Mouse (Mus musculus) myocyte (in vitro differentiated cells): ENCODE data around the gene Mtcl1.

Experiments
- MAX ChIP-seq: IDR thresholded peaks from one replicate; pipeline ENCODE4 v1.6.1; 2011; ENCODE audit warnings: low read depth, mild to moderate bottlenecking, control low read depth
- MYOG ChIP-seq, 3 experiments: IDR thresholded peaks; one replicate each; pipeline ENCODE4 v1.6.1; 2011; ENCODE audit warnings: control low read depth in 2 of 3, low read depth in 2 of 3, mild to moderate bottlenecking in 2 of 3; ENCODE audit not compliant: insufficient read length in 2 of 3, control insufficient read depth in 1 of 3, insufficient read depth in 1 of 3
- POLR2A ChIP-seq: IDR thresholded peaks from one replicate; pipeline ENCODE4 v1.6.1; 2011; ENCODE audit warnings: low read depth, mild to moderate bottlenecking, control low read depth, moderate library complexity; ENCODE audit not compliant: insufficient read length
- POLR2AphosphoS2 ChIP-seq: IDR thresholded peaks from one replicate; pipeline ENCODE4 v1.6.1; 2011; ENCODE audit warnings: low read depth, control low read depth; ENCODE audit not compliant: insufficient read length
- USF1 ChIP-seq: IDR thresholded peaks from one replicate; pipeline ENCODE4 v1.6.1; 2011; ENCODE audit warnings: low read depth, mild to moderate bottlenecking, control low read depth, moderate library complexity

DNA sequence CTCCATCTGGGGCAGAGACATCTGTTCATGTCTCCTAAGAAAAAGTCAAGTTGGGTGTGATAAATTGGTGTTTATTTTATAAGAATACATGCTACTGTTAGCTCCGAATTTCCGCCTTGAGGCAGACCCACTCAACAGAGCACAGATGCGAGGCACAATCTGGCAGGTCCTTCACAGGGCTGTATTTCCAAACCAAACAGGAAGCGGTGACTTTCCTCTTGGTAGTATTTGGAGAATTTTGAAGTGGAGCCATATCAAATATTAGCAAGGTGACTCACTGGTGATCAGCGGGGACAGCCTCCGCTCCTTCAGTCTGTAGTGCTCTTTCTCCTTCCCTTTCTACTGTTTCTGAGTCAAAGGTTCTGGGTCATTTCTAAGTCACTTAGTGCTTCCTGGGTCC, 97.3 kb downstream of the Mtcl1 start:
- TF ChIP-seq USF1 (no peak), POLR2A (no peak), MYOG (IDR thresholded peaks at IDR 0.05; ENCODE audit: control insufficient read depth in 1 of 3, insufficient read depth in 1 of 3, insufficient read length in 2 of 3, low read depth in 2 of 3) (peak in 1 of 3 experiments; percentile 6), POLR2AphosphoS2 (no peak), MAX (no peak)
